Mouse (Mus musculus) liver, adult 2 months (tissue): Measurements from ENCODE around the gene S100b. TPM values are rescaled to one million over a fixed set of nuclear protein-coding genes. Genes with fewer than 3 reads are reported as not detected.

ENCODE experiments used
- DNase-seq: peaks from one replicate; pipeline ENCODE4 v3.0.0-alpha.2; 2011; ENCODE audit warnings: low read depth, low spot score; ENCODE audit errors: extremely low read depth
- H3K27ac ChIP-seq: fragments of 200-500 bp; replicated peaks from 2 replicates; pipeline ENCODE4 v1.5.1; 2012; ENCODE audit warnings: low read depth, mild to moderate bottlenecking, control low read depth, inconsistent platforms, low read length; ENCODE audit not compliant: insufficient read depth
- H3K27me3 ChIP-seq: fragments of 200-500 bp; 2 replicates; pipeline ENCODE4 v1.6.1; 2012; ENCODE audit warnings: mild to moderate bottlenecking, moderate library complexity, low read length, inconsistent platforms; ENCODE audit not compliant: control insufficient read depth, insufficient read depth
- H3K36me3 ChIP-seq: fragments of 200-500 bp; 2 replicates; pipeline ENCODE4 v1.6.1; 2012; ENCODE audit warnings: low read length, inconsistent platforms; ENCODE audit not compliant: control insufficient read depth, insufficient read depth
- H3K4me1 ChIP-seq: fragments of 200-500 bp; 2 replicates; pipeline ENCODE4 v1.6.1; 2011; ENCODE audit warnings: low read length; ENCODE audit not compliant: control insufficient read depth, insufficient read depth
- H3K4me3 ChIP-seq: fragments of 200-500 bp; 2 replicates; pipeline ENCODE4 v1.5.1; 2011; ENCODE audit warnings: low read depth, mild to moderate bottlenecking, control low read depth, low read length, moderate library complexity; ENCODE audit not compliant: insufficient read depth
- H3K79me2 ChIP-seq: fragments of 200-500 bp; 2 replicates; pipeline ENCODE4 v1.6.1; 2012; ENCODE audit warnings: inconsistent platforms, mild to moderate bottlenecking, low read length, moderate library complexity; ENCODE audit not compliant: control insufficient read depth, insufficient read depth
- H3K9ac ChIP-seq: fragments of 200-500 bp; 2 replicates; pipeline ENCODE4 v1.6.1; 2012; ENCODE audit warnings: low read depth, mild to moderate bottlenecking, control low read depth, inconsistent platforms, low read length
- CTCF ChIP-seq: fragments of 200-500 bp; IDR thresholded peaks from 2 replicates; pipeline ENCODE4 v1.5.1; 2011; ENCODE audit warnings: low read depth, low read length, control low read depth
- POLR2A ChIP-seq: fragments of 200-500 bp; IDR thresholded peaks from 2 replicates; pipeline ENCODE4 v1.6.1; 2011; ENCODE audit warnings: low read length, control low read depth; ENCODE audit not compliant: insufficient read depth; ENCODE audit errors: extremely low read depth
- WGBS: fragments of 180-500 bp; shearing (Covaris S2); methylation state at CpG from one replicate; pipeline ENCODE4 v1.1.7; 2018; 5-methylcytosine and 5-hydroxymethylcytosine counted together
- polyA plus RNA-seq: library from polyadenylated mRNA; depleted of rRNA; stranded (reverse); fragments of >200 nt; gene quantifications from 2 replicates; pipeline ENCODE4 v1.2.3, GENCODE M21; 2012
- total RNA-seq: library from RNA; depleted of rRNA; stranded (reverse); fragments of >200 nt; gene quantifications from 2 replicates; pipeline ENCODE4 v1.2.3, GENCODE M21; 2014

S100b gene
- total and polyA plus RNA-seq, 2 experiments, result 0.09 TPM; not detected in 1

- H3K4me1 ChIP-seq, result no peaks in the 10 kb centered on the region
- H3K9ac ChIP-seq, result no peak overlapping the region
- H3K4me3 ChIP-seq, result no peak overlapping the region
- no peaks in the 10 kb centered on the region for H3K27me3 ChIP-seq
- no peak overlapping the region for H3K27ac ChIP-seq
- H3K36me3 ChIP-seq, result no peaks in the 10 kb centered on the region
- H3K79me2 ChIP-seq, result no peaks in the 10 kb centered on the region
- no peak for DNase-seq
- TF ChIP-seq POLR2A (no peak), CTCF (no peak)
- 33% methylated on average over 3 of the region's 3 CpGs for WGBS
Measured at GRCm38 (mm10) chr10:76261447-76261846, 7.8 kb downstream of the S100b start.

DNA sequence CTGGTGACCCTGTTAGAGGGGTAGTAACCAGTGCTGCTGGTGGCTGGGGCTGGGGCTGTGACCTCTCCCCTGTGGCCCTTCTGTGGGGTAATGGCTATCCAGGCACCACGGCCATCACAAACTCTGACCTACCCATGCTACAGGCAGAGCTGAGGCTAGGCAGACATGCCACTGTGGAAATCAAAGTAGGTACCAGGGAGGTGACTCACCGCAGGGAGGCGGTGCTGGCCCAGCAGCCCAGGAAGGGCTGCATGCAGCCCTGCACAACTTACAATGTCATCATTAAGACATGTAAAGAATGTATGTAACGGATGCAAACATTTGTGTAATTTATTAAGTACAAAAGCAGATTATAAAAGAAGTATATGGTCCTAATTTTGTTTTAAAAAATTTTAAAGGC lies 8.8 kb downstream of the S100b start:
- Histone ChIP-seq H3K9ac (no peak overlapping the region), H3K36me3 (no peaks in the 10 kb centered on the region), H3K27ac (no peak overlapping the region), H3K27me3 (no peaks in the 10 kb centered on the region), H3K4me3 (no peak overlapping the region), H3K79me2 (no peaks in the 10 kb centered on the region), H3K4me1 (no peaks in the 10 kb centered on the region)
- TF ChIP-seq CTCF, result no peak
- TF ChIP-seq POLR2A, result no peak
- 89% methylated on average over 4 of the region's 4 CpGs for WGBS
- no peak for DNase-seq

DNA sequence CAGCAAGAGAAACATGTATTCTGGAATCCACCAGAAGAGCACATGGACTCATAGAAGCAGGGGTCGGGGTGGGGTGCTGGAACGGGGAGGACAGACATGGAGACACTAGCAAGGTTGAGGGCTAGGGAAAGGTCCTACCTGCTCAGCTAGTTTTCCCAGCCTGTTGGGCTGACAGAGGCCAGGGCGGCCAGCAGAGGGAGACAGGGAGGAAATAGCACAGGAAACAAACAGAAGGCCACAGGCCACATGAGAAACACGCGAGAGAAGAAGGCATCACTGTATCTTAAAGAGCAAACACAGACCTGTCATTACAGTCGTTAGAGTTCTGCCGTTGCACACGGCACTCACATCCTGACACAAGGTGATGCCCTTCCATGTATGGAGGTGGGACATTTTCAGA lies 17.6 kb downstream of the S100b start:
- DNase-seq, result no peak
- no peaks in the 10 kb centered on the region for H3K27me3 ChIP-seq
- H3K79me2 ChIP-seq, result no peaks in the 10 kb centered on the region
- peak; percentile 71 for TF ChIP-seq CTCF
- no peak for TF ChIP-seq POLR2A
- H3K4me3 ChIP-seq, result no peak overlapping the region
- WGBS, result 41% methylated on average over 8 of the region's 8 CpGs
- H3K9ac ChIP-seq, result no peak overlapping the region
- no peaks in the 10 kb centered on the region; the same call in 1 of the 2 replicates for H3K36me3 ChIP-seq
- H3K27ac ChIP-seq, result no peak overlapping the region
- no peaks in the 10 kb centered on the region for H3K4me1 ChIP-seq

- Histone ChIP-seq H3K27me3 (no peaks in the 10 kb centered on the region), H3K4me1 (no peaks in the 10 kb centered on the region), H3K27ac (no peak overlapping the region), H3K79me2 (no peaks in the 10 kb centered on the region), H3K36me3 (no peaks in the 10 kb centered on the region), H3K9ac (no peak overlapping the region), H3K4me3 (no peak overlapping the region)
- no peak for DNase-seq
- WGBS, result 84% methylated on average over 10 of the region's 10 CpGs
- TF ChIP-seq CTCF (no peak), POLR2A (no peak)
Measured at GRCm38 (mm10) chr10:76275256-76275655, 21.6 kb downstream of the S100b start.

GRCm38 (mm10) chr10:76278541-76279097 lies 25.0 kb downstream of the S100b start:
- no peak for TF ChIP-seq POLR2A
- no peak for TF ChIP-seq CTCF
- Histone ChIP-seq H3K4me1 (no peaks in the 10 kb centered on the region), H3K36me3 (no peaks in the 10 kb centered on the region), H3K9ac (no peak overlapping the region), H3K27ac (no peak overlapping the region), H3K79me2 (no peaks in the 10 kb centered on the region), H3K27me3 (no peaks in the 10 kb centered on the region), H3K4me3 (no peak overlapping the region)
- 75% methylated on average over 5 of the region's 5 CpGs for WGBS
- DNase-seq, result peak; percentile 8

- Histone ChIP-seq H3K79me2 (no peaks in the 10 kb centered on the region), H3K4me3 (no peak overlapping the region), H3K9ac (no peak overlapping the region), H3K36me3 (peaks cover 2% of the 10 kb centered on the region; the same call in 1 of the 2 replicates), H3K4me1 (no peaks in the 10 kb centered on the region), H3K27me3 (no peaks in the 10 kb centered on the region), H3K27ac (no peak overlapping the region)
- 92% methylated on average over 11 of the region's 11 CpGs for WGBS
- TF ChIP-seq POLR2A, result no peak
- no peak for TF ChIP-seq CTCF
- no peak for DNase-seq
Measured at GRCm38 (mm10) chr10:76288268-76288993, 34.8 kb downstream of the S100b start.
